Mouse (Mus musculus) C2C12 (cell line): Measurements from ENCODE around the gene Tmem39a.

Experiments
- CEBPB ChIP-seq: IDR thresholded peaks from one replicate; pipeline ENCODE4 v1.6.1; 2011; ENCODE audit warnings: low read depth, mild to moderate bottlenecking, control low read depth, moderate library complexity
- CTCF ChIP-seq: IDR thresholded peaks from one replicate; pipeline ENCODE4 v1.5.1; 2011; ENCODE audit not compliant: control insufficient read depth, insufficient read depth, insufficient read length
- FOSL1 ChIP-seq: IDR thresholded peaks from one replicate; pipeline ENCODE4 v1.8.0; 2011; ENCODE audit warnings: mild to moderate bottlenecking, low read length; ENCODE audit not compliant: poor library complexity, insufficient read depth, severe bottlenecking
- MAX ChIP-seq: IDR thresholded peaks from one replicate; pipeline ENCODE4 v1.6.1; 2011; ENCODE audit warnings: mild to moderate bottlenecking, control low read depth
- MYOD1 ChIP-seq: IDR thresholded peaks from one replicate; pipeline ENCODE4 v1.6.1; 2011; ENCODE audit warnings: low read depth; ENCODE audit not compliant: control insufficient read depth, insufficient read length
- MYOG ChIP-seq: IDR thresholded peaks from one replicate; pipeline ENCODE4 v1.6.1; 2011; ENCODE audit not compliant: control insufficient read depth, insufficient read length; ENCODE audit errors: extremely low read depth
- USF1 ChIP-seq: IDR thresholded peaks from one replicate; pipeline ENCODE4 v1.6.1; 2011; ENCODE audit warnings: low read depth, mild to moderate bottlenecking, control low read depth, moderate library complexity

DNA sequence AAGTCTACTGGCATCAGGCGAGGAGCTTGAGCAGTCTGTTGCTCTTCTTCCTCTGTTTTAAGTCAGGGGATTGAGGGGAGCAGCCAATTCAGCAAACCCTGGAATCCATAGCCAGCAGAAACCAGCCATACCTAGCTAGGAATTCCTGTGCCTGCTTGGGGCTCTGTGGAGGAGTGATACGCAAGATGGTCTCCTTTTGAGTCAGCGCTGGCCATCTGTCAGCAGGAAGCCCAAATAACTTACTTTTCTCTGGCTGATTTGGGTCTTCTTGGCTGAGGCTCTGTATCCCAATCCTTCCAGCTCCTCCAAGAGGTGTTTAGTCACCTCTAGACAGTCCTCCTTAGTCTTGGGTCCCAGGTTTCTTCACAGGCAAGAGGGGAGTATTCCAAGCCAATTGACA, 2.5 kb upstream of the Tmem39a start:
- TF ChIP-seq CTCF (no peak), MAX (no peak), MYOD1 (no peak), USF1 (no peak), FOSL1 (no peak), CEBPB (no peak), MYOG (no peak)
